Mouse (Mus musculus): ENCODE measurements around the gene Slc39a1. TPM values are rescaled to one million over a fixed set of nuclear protein-coding genes. Genes with fewer than 3 reads are reported as not detected.

Gene Slc39a1
- polyA plus RNA-seq, 1 experiment from 2014 or later: 46.6 TPM

- peaks cover 6% of the 10 kb centered on the region; the same call in 1 of the 2 replicates for H3K4me1 ChIP-seq (ENCODE audit: control insufficient read depth, insufficient read depth, low read length)
- no peak overlapping the region for H3K4me2 ChIP-seq (ENCODE audit: low read length)
- ATAC-seq (ENCODE audit: low FRiP score, low TSS enrichment): no peak
- H3K27ac ChIP-seq (replicated peaks; ENCODE audit: low read depth, low read length): no peak overlapping the region
- H3K36me3 ChIP-seq (ENCODE audit: control insufficient read depth, insufficient read depth, low read length): 0 out of 2 replicates have a peak, but pooled peaks cover 4% of the 10 kb centered on the region
- no peaks in the 10 kb centered on the region for H3K27me3 ChIP-seq (ENCODE audit: control insufficient read depth, insufficient read depth, low read length)
- 84% methylated on average over 10 of the region's 10 CpGs for WGBS
- DNase-seq: no peak
- no peak overlapping the region for H3K4me3 ChIP-seq (replicated peaks; ENCODE audit: low read depth, low read length)
- no peaks in the 10 kb centered on the region for H3K9me3 ChIP-seq (ENCODE audit: control insufficient read depth, low read length)
- H3K9ac ChIP-seq (replicated peaks; ENCODE audit: low read length): no peak overlapping the region
Observed at GRCm38 (mm10) chr3:90224331-90224730, 23.6 kb upstream of the Slc39a1 start.

GRCm38 (mm10) chr3:90231075-90231474 is 16.9 kb upstream of the Slc39a1 start:
- Histone ChIP-seq H3K9ac (replicated peaks; ENCODE audit: low read length) (peak overlapping the region; percentile 80; the same call in 1 of the 2 replicates), H3K4me2 (ENCODE audit: low read length) (peak overlapping the region; percentile 88), H3K27ac (replicated peaks; ENCODE audit: low read depth, low read length) (peak overlapping the region; percentile 86), H3K4me1 (ENCODE audit: control insufficient read depth, insufficient read depth, low read length) (peaks cover 9% of the 10 kb centered on the region), H3K36me3 (ENCODE audit: control insufficient read depth, insufficient read depth, low read length) (peaks cover 19% of the 10 kb centered on the region), H3K4me3 (replicated peaks; ENCODE audit: low read depth, low read length) (peak overlapping the region; percentile 85), H3K9me3 (ENCODE audit: control insufficient read depth, low read length) (no peaks in the 10 kb centered on the region), H3K27me3 (ENCODE audit: control insufficient read depth, insufficient read depth, low read length) (no peaks in the 10 kb centered on the region)
- WGBS: 16% methylated on average over 8 of the region's 8 CpGs
- no peak for ATAC-seq (ENCODE audit: low FRiP score, low TSS enrichment)
- DNase-seq: no peak

GRCm38 (mm10) chr3:90231507-90232333 is 16.3 kb upstream of the Slc39a1 start, which contains the start of gene Jtb:
TSS of gene Jtb (plus strand) at chr3:90231597.
- ATAC-seq (ENCODE audit: low FRiP score, low TSS enrichment) (peak; percentile 98), DNase-seq (peak; percentile 97)
- Histone ChIP-seq H3K4me3 (replicated peaks; ENCODE audit: low read depth, low read length) (peak within 1 kb of the TSS; percentile 85), H3K4me1 (ENCODE audit: control insufficient read depth, insufficient read depth, low read length) (peaks cover 9% of the 10 kb centered on the region), H3K27me3 (ENCODE audit: control insufficient read depth, insufficient read depth, low read length) (no peaks in the 10 kb centered on the region), H3K36me3 (ENCODE audit: control insufficient read depth, insufficient read depth, low read length) (peaks cover 26% of the 10 kb centered on the region), H3K27ac (replicated peaks; ENCODE audit: low read depth, low read length) (peak within 1 kb of the TSS; percentile 86), H3K9ac (replicated peaks; ENCODE audit: low read length) (peak within 1 kb of the TSS; percentile 80), H3K9me3 (ENCODE audit: control insufficient read depth, low read length) (no peaks in the 10 kb centered on the region), H3K4me2 (ENCODE audit: low read length) (peak within 1 kb of the TSS; percentile 88)
- WGBS: under 1% methylated on average over 61 of the region's 61 CpGs

GRCm38 (mm10) chr3:90241251-90241650 is 6.7 kb upstream of the Slc39a1 start:
- no peak overlapping the region for H3K4me2 ChIP-seq (ENCODE audit: low read length)
- peaks cover 7% of the 10 kb centered on the region for H3K36me3 ChIP-seq (ENCODE audit: control insufficient read depth, insufficient read depth, low read length)
- no peaks in the 10 kb centered on the region for H3K9me3 ChIP-seq (ENCODE audit: control insufficient read depth, low read length)
- DNase-seq (no peak), ATAC-seq (ENCODE audit: low FRiP score, low TSS enrichment) (no peak)
- no peak overlapping the region for H3K9ac ChIP-seq (replicated peaks; ENCODE audit: low read length)
- no peak overlapping the region for H3K27ac ChIP-seq (replicated peaks; ENCODE audit: low read depth, low read length)
- H3K4me3 ChIP-seq (replicated peaks; ENCODE audit: low read depth, low read length): no peak overlapping the region
- H3K4me1 ChIP-seq (ENCODE audit: control insufficient read depth, insufficient read depth, low read length): peaks cover 12% of the 10 kb centered on the region; the same call in 1 of the 2 replicates
- H3K27me3 ChIP-seq (ENCODE audit: control insufficient read depth, insufficient read depth, low read length): no peaks in the 10 kb centered on the region
- 82% methylated on average over 2 of the region's 2 CpGs for WGBS

- H3K27me3 ChIP-seq (ENCODE audit: control insufficient read depth, insufficient read depth, low read length): no peaks in the 10 kb centered on the region
- no peak overlapping the region for H3K9ac ChIP-seq (replicated peaks; ENCODE audit: low read length)
- ATAC-seq (ENCODE audit: low FRiP score, low TSS enrichment): no peak
- no peaks in the 10 kb centered on the region for H3K9me3 ChIP-seq (ENCODE audit: control insufficient read depth, low read length)
- peaks cover 12% of the 10 kb centered on the region; the same call in 1 of the 2 replicates for H3K4me1 ChIP-seq (ENCODE audit: control insufficient read depth, insufficient read depth, low read length)
- peaks cover 2% of the 10 kb centered on the region for H3K36me3 ChIP-seq (ENCODE audit: control insufficient read depth, insufficient read depth, low read length)
- WGBS: 85% methylated on average over 10 of the region's 10 CpGs
- H3K4me3 ChIP-seq (replicated peaks; ENCODE audit: low read depth, low read length): no peak overlapping the region
- no peak for DNase-seq
- no peak overlapping the region for H3K4me2 ChIP-seq (ENCODE audit: low read length)
- no peak overlapping the region for H3K27ac ChIP-seq (replicated peaks; ENCODE audit: low read depth, low read length)
Observed at GRCm38 (mm10) chr3:90241669-90242358, 6.2 kb upstream of the Slc39a1 start.

- DNase-seq (peak; percentile 81), ATAC-seq (ENCODE audit: low FRiP score, low TSS enrichment) (peak; percentile 46; the same call in 1 of the 2 replicates)
- Histone ChIP-seq H3K36me3 (ENCODE audit: control insufficient read depth, insufficient read depth, low read length) (no peaks in the 10 kb centered on the region), H3K9ac (replicated peaks; ENCODE audit: low read length) (0 out of 2 replicates have a peak within 1 kb of the TSS, but pooled peaks have one; percentile 10), H3K4me2 (ENCODE audit: low read length) (peak within 1 kb of the TSS; percentile 63), H3K27ac (replicated peaks; ENCODE audit: low read depth, low read length) (peak within 1 kb of the TSS; percentile 32), H3K4me3 (replicated peaks; ENCODE audit: low read depth, low read length) (peak within 1 kb of the TSS; percentile 29), H3K9me3 (ENCODE audit: control insufficient read depth, low read length) (no peaks in the 10 kb centered on the region), H3K27me3 (ENCODE audit: control insufficient read depth, insufficient read depth, low read length) (no peaks in the 10 kb centered on the region), H3K4me1 (ENCODE audit: control insufficient read depth, insufficient read depth, low read length) (peaks cover 12% of the 10 kb centered on the region; the same call in 1 of the 2 replicates)
- 2% methylated on average over 19 of the region's 19 CpGs for WGBS
Observed at GRCm38 (mm10) chr3:90242984-90243775, 4.8 kb upstream of the Slc39a1 start, which contains the start of gene Creb3l4. TSS of gene Creb3l4 (minus strand) at chr3:90243512.

- Histone ChIP-seq H3K4me1 (ENCODE audit: control insufficient read depth, insufficient read depth, low read length) (peaks cover 21% of the 10 kb centered on the region), H3K9me3 (ENCODE audit: control insufficient read depth, low read length) (no peaks in the 10 kb centered on the region), H3K27me3 (ENCODE audit: control insufficient read depth, insufficient read depth, low read length) (no peaks in the 10 kb centered on the region), H3K27ac (replicated peaks; ENCODE audit: low read depth, low read length) (no peak overlapping the region), H3K9ac (replicated peaks; ENCODE audit: low read length) (no peak overlapping the region), H3K4me2 (ENCODE audit: low read length) (no peak overlapping the region), H3K4me3 (replicated peaks; ENCODE audit: low read depth, low read length) (no peak overlapping the region), H3K36me3 (ENCODE audit: control insufficient read depth, insufficient read depth, low read length) (no peaks in the 10 kb centered on the region)
- DNase-seq (no peak), ATAC-seq (ENCODE audit: low FRiP score, low TSS enrichment) (no peak)
- WGBS: 76% methylated on average over 2 of the region's 2 CpGs
Observed at GRCm38 (mm10) chr3:90245406-90245805, 2.6 kb upstream of the Slc39a1 start.

GRCm38 (mm10) chr3:90247630-90247959 is 377 bp upstream of the Slc39a1 start:
- peak overlapping the region; percentile 83 for H3K4me2 ChIP-seq (ENCODE audit: low read length)
- H3K9me3 ChIP-seq (ENCODE audit: control insufficient read depth, low read length): no peaks in the 10 kb centered on the region
- ATAC-seq (ENCODE audit: low FRiP score, low TSS enrichment) (no peak), DNase-seq (no peak)
- peak overlapping the region; percentile 63 for H3K4me3 ChIP-seq (replicated peaks; ENCODE audit: low read depth, low read length)
- H3K9ac ChIP-seq (replicated peaks; ENCODE audit: low read length): peak overlapping the region; percentile 75; the same call in 1 of the 2 replicates
- no peaks in the 10 kb centered on the region for H3K27me3 ChIP-seq (ENCODE audit: control insufficient read depth, insufficient read depth, low read length)
- peaks cover 20% of the 10 kb centered on the region for H3K4me1 ChIP-seq (ENCODE audit: control insufficient read depth, insufficient read depth, low read length)
- H3K27ac ChIP-seq (replicated peaks; ENCODE audit: low read depth, low read length): peak overlapping the region; percentile 68
- peaks cover 10% of the 10 kb centered on the region; the same call in 1 of the 2 replicates for H3K36me3 ChIP-seq (ENCODE audit: control insufficient read depth, insufficient read depth, low read length)
- under 1% methylated on average over 3 of the region's 3 CpGs for WGBS

All from midbrain, embryonic 14.5 days (tissue).